Comparison of ENCODE assay signal across 14 mouse cellular contexts in genomic region chr11:42916421-42917181, GRCm38 (mm10).
"Had no signal": no experiment of that assay in that cellular context is flagged by ENCODE, and none has a peak within 500 bp of the region (broad histone marks: within the 10 kb centered on the region; RNA-seq: fewer than 3 reads in every experiment).

No protein-coding gene starts in this region.

- H3K27me3 ChIP-seq: limb, embryonic 15.5 days; liver, embryonic 12.5 days; megakaryocyte, embryonic 14.5 days; midbrain, embryonic 15.5 days; neural tube, embryonic 12.5 days had no signal

- H3K9ac ChIP-seq: limb, embryonic 15.5 days; liver, embryonic 12.5 days; lung, embryonic 14.5 days; midbrain, embryonic 15.5 days; neural tube, embryonic 12.5 days had no signal

- H3K9me3 ChIP-seq: limb, embryonic 15.5 days; liver, embryonic 12.5 days; midbrain, embryonic 15.5 days; neural tube, embryonic 12.5 days had no signal

- H3K4me1 ChIP-seq: limb, embryonic 15.5 days; liver, embryonic 12.5 days; megakaryocyte, embryonic 14.5 days; midbrain, embryonic 15.5 days; neural tube, embryonic 12.5 days had no signal

- H3K36me3 ChIP-seq: limb, embryonic 15.5 days; liver, embryonic 12.5 days; midbrain, embryonic 15.5 days; neural tube, embryonic 12.5 days had no signal

- ATAC-seq: liver, embryonic 12.5 days; midbrain, embryonic 15.5 days had no signal

- H3K27ac ChIP-seq: limb, embryonic 15.5 days; liver, embryonic 12.5 days; macrophage; midbrain, embryonic 15.5 days; neural tube, embryonic 12.5 days had no signal

- H3K4me3 ChIP-seq: limb, embryonic 15.5 days; liver, embryonic 12.5 days; megakaryocyte, embryonic 14.5 days; midbrain, embryonic 15.5 days; neural tube, embryonic 12.5 days had no signal

- H3K4me2 ChIP-seq: limb, embryonic 15.5 days; liver, embryonic 12.5 days; lung, embryonic 14.5 days; midbrain, embryonic 11.5 days; midbrain, embryonic 15.5 days; neural tube, embryonic 12.5 days had no signal

- DNase-seq: kidney, postnatal 14 days; lung, embryonic 14.5 days; lung, postnatal 10 days; right cerebral cortex, postnatal 4 days; spleen, adult 18-20 months; thymus, adult 18-20 months; thymus, postnatal 25 days had no signal
